ENCODE assay signal across 8 mouse cellular contexts in genomic region chr9:21313394-21313793, GRCm38 (mm10). TPM values are rescaled to one million over a fixed set of nuclear protein-coding genes. Genes with fewer than 3 reads are reported as not detected.
DNase-seq lines count a peak whose midpoint lies in the region; ATAC-seq and TF ChIP-seq lines count a peak whose summit lies in the region.

No protein-coding gene starts in this region.

- H3K27me3 ChIP-seq in G1E (ENCODE audit: insufficient read depth, low read length) = peaks cover 12% of the 10 kb centered on the region; the same call in 1 of the 2 replicates
- peaks cover 10% of the 10 kb centered on the region for H3K27me3 ChIP-seq in hindbrain, embryonic 11.5 days (ENCODE audit: control insufficient read depth, insufficient read depth, low read length)

- 8% methylated on average over 11 of the region's 11 CpGs for WGBS in hindbrain, embryonic 11.5 days

- H3K36me3 ChIP-seq in G1E (replicated peaks) = no peaks in the 10 kb centered on the region
- H3K36me3 ChIP-seq in hindbrain, embryonic 11.5 days (ENCODE audit: control insufficient read depth, insufficient read depth, low read length) = no peaks in the 10 kb centered on the region

- no peak overlapping the region; the same call in 1 of the 2 replicates for H3K4me3 ChIP-seq in G1E (ENCODE audit: low read depth, low read length)
- H3K4me3 ChIP-seq in hindbrain, embryonic 11.5 days (ENCODE audit: low read depth, low read length) = no peak overlapping the region

- peak; percentile 84 for ATAC-seq in G1E (ENCODE audit: extremely low read depth, insufficient number of reproducible peaks, low FRiP score, poor library complexity, severe bottlenecking)
- peak; percentile 65 for ATAC-seq in hindbrain, embryonic 11.5 days (ENCODE audit: low FRiP score)

- no peaks in the 10 kb centered on the region for H3K9me3 ChIP-seq in G1E (replicated peaks)
- no peaks in the 10 kb centered on the region for H3K9me3 ChIP-seq in hindbrain, embryonic 11.5 days (ENCODE audit: control insufficient read depth, low read length)

- peaks cover 22% of the 10 kb centered on the region for H3K4me1 ChIP-seq in G1E (ENCODE audit: insufficient read depth, low read depth, low read length)
- H3K4me1 ChIP-seq in hindbrain, embryonic 11.5 days (replicated peaks; ENCODE audit: control insufficient read depth, insufficient read depth, low read length) = no peaks in the 10 kb centered on the region

- no peak overlapping the region for H3K9ac ChIP-seq in hindbrain, embryonic 11.5 days (ENCODE audit: low read depth, low read length)

- peak; percentile 92 for TF ChIP-seq CTCF in G1E (IDR thresholded peaks at IDR 0.05; ENCODE audit: low read depth, low read length)

- no peak overlapping the region for H3K4me2 ChIP-seq in hindbrain, embryonic 11.5 days (replicated peaks; ENCODE audit: low read depth, low read length)

- no peak overlapping the region for H3K27ac ChIP-seq in hindbrain, embryonic 11.5 days (ENCODE audit: low read depth, low read length)

- peak; percentile 78 for DNase-seq in G1E (ENCODE audit: low spot score)
- peak; percentile 89 to 95 for DNase-seq in cerebellum, adult 18-20 months
- peak; percentile 85 for DNase-seq in forelimb bud, embryonic 11.5 days (ENCODE audit: low read depth, low spot score)
- peak; percentile 94 for DNase-seq in hindbrain, embryonic 11.5 days (ENCODE audit: low spot score)
- peak; percentile 87 to 90 for DNase-seq in layer of hippocampus, postnatal 10 days (ENCODE audit: low spot score in 2 of 2)
- DNase-seq in lung, postnatal 10 days = peak; percentile 92
- peak; percentile 91 for DNase-seq in ovary, postnatal 36 days (ENCODE audit: low spot score)
- peak; percentile 93 for DNase-seq in thymus, postnatal 14 days

RNA-seq across cellular contexts. Expression of gene Ap1m2, which starts 1.3 kb away (rescaled TPM):
- total RNA-seq in G1E (2014; fragmentation: Nextera tagmentation) (not detected in 2 replicates), G1E (2017) (0.16 TPM in 1 of 2 replicates, not detected in the other)
- polyA plus RNA-seq in G1E (2012) = not detected in 2 replicates
- 3.4 and 5.0 TPM in 2 replicates for polyA plus RNA-seq in hindbrain, embryonic 11.5 days (2014; fragmentation: Nextera tagmentation; extraction: Ambion mirVana)
- total RNA-seq in layer of hippocampus, postnatal 10 days (2021) = 1 to 10 TPM in 1 of 2 experiments, under 1 TPM in 1; 0.45 to 1.3 TPM

RNA-seq across cellular contexts. Expression of gene Slc44a2, which starts 7.1 kb away (rescaled TPM):
- total RNA-seq in G1E (2014; fragmentation: Nextera tagmentation) (42.2 and 52.7 TPM in 2 replicates), G1E (2017) (35.5 and 35.7 TPM in 2 replicates)
- polyA plus RNA-seq in G1E (2012) = 45.4 and 56.8 TPM in 2 replicates
- 60.4 and 66.4 TPM in 2 replicates for polyA plus RNA-seq in hindbrain, embryonic 11.5 days (2014; fragmentation: Nextera tagmentation; extraction: Ambion mirVana)
- 10 to 100 TPM; 62.2 to 63.6 TPM for total RNA-seq in layer of hippocampus, postnatal 10 days (2021)

RNA-seq across cellular contexts. Expression of gene Cdkn2d, which starts 22.2 kb away (rescaled TPM):
- total RNA-seq in G1E (2014; fragmentation: Nextera tagmentation) (15.4 and 35.8 TPM in 2 replicates), G1E (2017) (30.3 and 31.2 TPM in 2 replicates)
- polyA plus RNA-seq in G1E (2012) = 14.3 and 17.4 TPM in 2 replicates
- 80.3 and 83.2 TPM in 2 replicates for polyA plus RNA-seq in hindbrain, embryonic 11.5 days (2014; fragmentation: Nextera tagmentation; extraction: Ambion mirVana)
- total RNA-seq in layer of hippocampus, postnatal 10 days (2021) = 10 to 100 TPM; 66.7 to 69.5 TPM

RNA-seq across cellular contexts. Expression of gene Kri1, which starts 25.6 kb away (rescaled TPM):
- total RNA-seq in G1E (2014; fragmentation: Nextera tagmentation) = 45.4 and 52.7 TPM in 2 replicates
- 74.3 and 89.3 TPM in 2 replicates for total RNA-seq in G1E (2017)
- polyA plus RNA-seq in G1E (2012) = 46.2 and 56.6 TPM in 2 replicates
- polyA plus RNA-seq in hindbrain, embryonic 11.5 days (2014; fragmentation: Nextera tagmentation; extraction: Ambion mirVana) = 13.5 and 15.9 TPM in 2 replicates
- total RNA-seq in layer of hippocampus, postnatal 10 days (2021) = 10 to 100 TPM; 37.7 to 39.2 TPM

RNA-seq across cellular contexts. Expression of gene Atg4d, which starts 48.3 kb away (rescaled TPM):
- total RNA-seq in G1E (2014; fragmentation: Nextera tagmentation) (7.0 and 14.5 TPM in 2 replicates), G1E (2017) (9.1 and 11.0 TPM in 2 replicates)
- 14.9 and 20.7 TPM in 2 replicates for polyA plus RNA-seq in G1E (2012)
- 45.3 and 50.6 TPM in 2 replicates for polyA plus RNA-seq in hindbrain, embryonic 11.5 days (2014; fragmentation: Nextera tagmentation; extraction: Ambion mirVana)
- total RNA-seq in layer of hippocampus, postnatal 10 days (2021) = 10 to 100 TPM; 28.8 to 29.4 TPM
